Mouse (Mus musculus) lung, adult 2 months (tissue): ENCODE data around the gene Prmt1. TPM values are rescaled to one million over a fixed set of nuclear protein-coding genes. Genes with fewer than 3 reads are reported as not detected.

Source experiments
- DNase-seq: peaks from one replicate; pipeline ENCODE4 v3.0.0; 2022
- H3K4me1 ChIP-seq: fragments of 200-500 bp; 2 replicates; pipeline ENCODE4 v1.6.1; 2011; ENCODE audit warnings: low read length; ENCODE audit not compliant: control insufficient read depth, insufficient read depth
- H3K4me3 ChIP-seq: fragments of 200-500 bp; replicated peaks from 2 replicates; pipeline ENCODE3; 2011; ENCODE audit warnings: low read depth, mild to moderate bottlenecking, control low read depth, low read length; ENCODE audit errors: extremely low read depth
- CTCF ChIP-seq: fragments of 200-500 bp; IDR thresholded peaks from 2 replicates; pipeline ENCODE4 v1.5.1; 2011; ENCODE audit warnings: mild to moderate bottlenecking, low read length, control low read depth; ENCODE audit not compliant: insufficient read depth
- POLR2A ChIP-seq: fragments of 200-500 bp; IDR thresholded peaks from 2 replicates; pipeline ENCODE4 v1.6.1; 2011; ENCODE audit warnings: low read depth, mild to moderate bottlenecking, control low read depth, low read length, borderline replicate concordance; ENCODE audit errors: extremely low read depth
- WGBS: fragments of 180-500 bp; shearing (Covaris S2); methylation state at CpG from one replicate; pipeline ENCODE4 v1.1.7; 2018; 5-methylcytosine and 5-hydroxymethylcytosine counted together
- polyA plus RNA-seq: library from polyadenylated mRNA; depleted of rRNA; stranded (reverse); fragments of >200 nt; gene quantifications from 2 replicates; pipeline ENCODE4 v1.2.3, GENCODE M21; 2012

Gene Prmt1
- polyA plus RNA-seq, 1 experiment: 97.7 TPM

DNA sequence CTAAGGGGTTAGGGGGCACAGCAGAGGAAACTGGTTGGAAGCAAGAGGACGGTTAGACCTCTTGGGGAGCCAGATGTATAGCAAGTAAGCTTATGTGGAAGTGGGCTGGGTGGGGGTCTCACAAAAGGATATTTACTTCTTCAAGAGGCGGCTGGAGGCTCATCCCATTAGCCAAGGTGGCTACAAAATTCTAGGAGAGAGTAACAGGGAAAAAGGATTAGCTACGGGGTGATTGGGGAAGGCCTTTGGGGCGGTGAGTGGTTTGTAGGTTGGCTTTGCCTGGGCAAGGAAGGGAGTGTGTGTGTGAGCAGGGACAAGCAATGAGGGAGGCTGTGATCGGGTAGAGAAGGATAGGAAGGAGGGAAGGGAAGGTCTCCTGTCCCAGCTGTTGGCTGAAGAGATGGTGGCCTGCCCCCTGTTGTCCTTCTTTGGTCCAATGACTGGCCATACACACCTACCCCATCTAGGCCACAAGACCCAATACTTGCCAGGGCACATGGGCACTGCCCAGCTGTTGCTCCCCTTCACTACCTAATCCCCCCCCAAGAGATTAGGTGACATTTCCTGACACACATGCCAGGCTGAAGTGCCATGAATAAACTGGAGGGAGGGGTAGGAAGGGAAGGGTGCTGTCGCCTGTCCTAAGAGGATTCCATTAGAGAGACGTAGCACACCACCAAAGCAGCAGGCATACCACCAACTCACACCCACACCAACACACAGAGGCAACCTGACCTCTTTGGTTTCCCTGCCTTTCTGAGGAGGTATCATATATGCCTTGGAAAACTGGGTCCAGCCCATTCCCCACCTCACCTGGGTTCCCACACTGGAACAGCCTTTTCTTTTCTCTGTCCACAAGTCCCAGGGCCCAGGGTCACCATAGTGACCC lies 2.2 kb downstream of the Prmt1 start:
- DNase-seq: no peak
- TF ChIP-seq CTCF (no peak), POLR2A (no peak)
- 72% methylated on average over 7 of the region's 7 CpGs for WGBS
- Histone ChIP-seq H3K4me1 (peaks cover 5% of the 10 kb centered on the region), H3K4me3 (no peak overlapping the region)

DNA sequence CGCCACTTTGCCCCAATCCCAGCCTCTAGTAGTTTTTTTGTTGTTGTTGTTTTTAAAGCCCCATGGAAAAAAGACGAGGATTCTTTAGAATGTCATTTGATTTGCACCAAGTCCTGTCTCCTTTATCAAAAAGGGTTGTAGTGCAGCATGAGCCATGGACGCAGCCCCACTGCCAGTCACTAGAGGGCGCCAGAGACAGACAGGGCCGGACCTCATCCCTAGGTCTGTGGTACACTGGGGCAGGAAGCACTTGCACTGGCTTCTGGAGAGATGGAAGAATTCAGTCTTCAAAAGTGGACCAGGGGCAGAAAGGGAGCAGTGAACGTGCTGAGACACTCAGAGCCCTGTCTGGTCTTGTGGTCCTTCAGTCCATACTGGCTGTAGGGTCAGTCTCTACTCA lies 3.3 kb downstream of the Prmt1 start:
- H3K4me1 ChIP-seq: peaks cover 5% of the 10 kb centered on the region
- TF ChIP-seq POLR2A (no peak), CTCF (peak; percentile 95)
- 24% methylated on average over 6 of the region's 6 CpGs for WGBS
- DNase-seq: peak; percentile 88
- H3K4me3 ChIP-seq: no peak overlapping the region

- no peak for DNase-seq
- 91% methylated on average over 8 of the region's 8 CpGs for WGBS
- TF ChIP-seq POLR2A (no peak), CTCF (no peak)
- H3K4me1 ChIP-seq: no peaks in the 10 kb centered on the region; the same call in 1 of the 2 replicates
- no peak overlapping the region for H3K4me3 ChIP-seq
Observed at GRCm38 (mm10) chr7:44981539-44981938, 4.8 kb downstream of the Prmt1 start.

- DNase-seq: no peak
- Histone ChIP-seq H3K4me1 (peaks cover 3% of the 10 kb centered on the region; the same call in 1 of the 2 replicates), H3K4me3 (no peak overlapping the region)
- no peak for TF ChIP-seq POLR2A
- no peak for TF ChIP-seq CTCF
- 85% methylated on average over 3 of the region's 3 CpGs for WGBS
Observed at GRCm38 (mm10) chr7:44978300-44978699, 8.1 kb downstream of the Prmt1 start.

DNA sequence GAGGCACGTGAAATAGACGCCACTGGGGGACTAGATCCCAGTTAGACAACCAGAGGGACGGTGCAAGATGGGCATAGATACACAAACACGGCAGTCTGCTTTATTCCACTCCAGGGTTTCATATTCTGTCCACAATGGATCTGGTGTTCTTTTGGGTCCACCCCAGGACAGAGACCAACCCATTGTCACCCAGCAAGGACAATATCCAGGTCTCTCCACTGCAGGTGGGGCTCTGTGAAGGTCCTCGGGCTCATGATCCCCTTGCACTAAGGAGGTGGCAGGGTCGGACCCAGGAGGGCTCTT lies 11.3 kb downstream of the Prmt1 start:
- Histone ChIP-seq H3K4me1 (peaks cover 5% of the 10 kb centered on the region; the same call in 1 of the 2 replicates), H3K4me3 (no peak overlapping the region)
- TF ChIP-seq CTCF: no peak
- TF ChIP-seq POLR2A: no peak
- 23% methylated on average over 6 of the region's 6 CpGs for WGBS
- DNase-seq: no peak

GRCm38 (mm10) chr7:44974383-44975116 lies 11.8 kb downstream of the Prmt1 start, which contains the start of gene Cpt1c:
Gene Cpt1c, minus strand, starts transcription at chr7:44974851.
- WGBS: 3% methylated on average over 22 of the region's 22 CpGs
- DNase-seq: peak; percentile 56
- peak within 1 kb of the TSS; percentile 60 for H3K4me3 ChIP-seq
- H3K4me1 ChIP-seq: peaks cover 5% of the 10 kb centered on the region; the same call in 1 of the 2 replicates
- TF ChIP-seq CTCF (no peak), POLR2A (peak; percentile 47; the same call in 1 of the 2 replicates)

DNA sequence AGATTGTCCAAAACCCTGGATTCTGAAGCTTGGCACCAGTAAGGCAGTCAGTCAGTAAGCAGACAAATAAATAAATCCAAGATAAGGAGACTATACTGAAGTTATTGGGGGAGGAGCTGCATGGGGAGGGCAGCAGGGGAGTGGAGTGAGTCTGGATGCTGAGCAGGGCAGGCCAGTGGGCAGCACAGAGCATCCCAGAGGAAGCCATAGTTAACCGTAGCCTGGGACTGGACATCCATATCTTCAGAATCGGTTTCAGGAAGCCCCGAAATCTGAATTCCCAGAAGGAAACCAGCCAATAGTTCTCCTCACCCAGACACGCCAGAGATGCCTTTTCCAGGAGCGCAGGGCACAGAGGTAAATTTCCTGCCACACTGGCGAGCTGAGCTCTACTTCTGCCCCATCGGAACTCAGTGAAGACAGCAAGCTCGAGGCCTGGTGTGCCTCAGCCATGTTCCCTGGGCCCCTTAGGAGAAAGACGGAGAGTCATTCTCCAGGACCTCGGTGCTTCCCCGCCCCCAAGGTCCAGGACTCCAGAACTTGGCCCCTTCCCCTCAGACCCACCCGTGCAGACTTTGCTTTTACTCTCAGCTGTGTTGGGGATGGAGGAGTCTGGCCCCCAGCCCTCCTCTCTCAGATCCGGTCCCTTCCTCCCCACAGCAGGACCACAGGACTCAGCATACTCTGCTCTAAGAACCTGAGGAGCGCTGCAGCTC lies 12.8 kb downstream of the Prmt1 start:
- TF ChIP-seq CTCF: no peak
- TF ChIP-seq POLR2A: no peak
- H3K4me1 ChIP-seq: peaks cover 5% of the 10 kb centered on the region; the same call in 1 of the 2 replicates
- 49% methylated on average over 14 of the region's 14 CpGs for WGBS
- H3K4me3 ChIP-seq: no peak overlapping the region
- DNase-seq: no peak

GRCm38 (mm10) chr7:44971142-44971541 lies 15.2 kb downstream of the Prmt1 start:
- no peak overlapping the region for H3K4me3 ChIP-seq
- 59% methylated on average over 7 of the region's 7 CpGs for WGBS
- no peak for DNase-seq
- TF ChIP-seq POLR2A: no peak
- no peak for TF ChIP-seq CTCF
- peaks cover 5% of the 10 kb centered on the region; the same call in 1 of the 2 replicates for H3K4me1 ChIP-seq

GRCm38 (mm10) chr7:44970231-44970691 lies 16.1 kb downstream of the Prmt1 start:
- DNase-seq: peak; percentile 79
- Histone ChIP-seq H3K4me3 (peak overlapping the region; percentile 88), H3K4me1 (peaks cover 5% of the 10 kb centered on the region; the same call in 1 of the 2 replicates)
- TF ChIP-seq CTCF: no peak
- peak; percentile 65; the same call in 1 of the 2 replicates for TF ChIP-seq POLR2A
- 2% methylated on average over 36 of the region's 36 CpGs for whole genome bisulfite sequencing
